Mouse (Mus musculus): ENCODE measurements around the gene Cckbr.
A peak's percentile ranks its signal among the peaks of the same experiment; 100 is the strongest.

Gene Cckbr

DNA sequence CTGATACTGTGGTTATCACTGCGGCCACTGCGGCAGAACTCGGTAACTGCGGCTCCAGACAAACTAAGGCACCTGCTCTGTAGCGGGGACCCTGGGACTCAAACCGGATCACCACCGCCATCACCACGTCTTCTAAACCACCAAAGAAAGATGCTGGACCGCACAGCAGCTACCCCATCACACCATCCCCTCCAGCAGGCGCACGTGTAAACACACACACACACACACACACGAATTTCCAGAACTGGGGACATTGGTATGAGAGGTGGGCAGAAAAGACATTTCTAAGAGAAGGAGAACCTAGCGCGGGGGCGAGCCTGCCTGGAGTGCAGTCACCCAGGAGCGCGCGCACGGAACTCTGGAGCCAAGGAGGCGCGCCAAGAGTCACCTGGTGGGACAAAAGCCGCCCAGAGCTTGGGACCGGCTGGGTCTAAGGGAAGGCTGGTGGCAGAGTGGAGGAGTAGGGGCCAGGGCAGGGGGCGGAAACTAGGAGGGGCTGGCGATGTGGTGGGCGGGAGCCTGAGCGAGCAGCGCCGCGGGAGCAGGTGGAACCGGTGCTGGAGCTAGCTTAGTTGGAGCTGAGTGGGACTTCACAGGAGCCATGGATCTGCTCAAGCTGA lies at the start of gene Cckbr:
Gene Cckbr, plus strand, starts transcription at position 308 of the 620 bp plus-strand sequence.
- DNase-seq (ENCODE audit: low read depth, low spot score), result peak; percentile 8

DNA sequence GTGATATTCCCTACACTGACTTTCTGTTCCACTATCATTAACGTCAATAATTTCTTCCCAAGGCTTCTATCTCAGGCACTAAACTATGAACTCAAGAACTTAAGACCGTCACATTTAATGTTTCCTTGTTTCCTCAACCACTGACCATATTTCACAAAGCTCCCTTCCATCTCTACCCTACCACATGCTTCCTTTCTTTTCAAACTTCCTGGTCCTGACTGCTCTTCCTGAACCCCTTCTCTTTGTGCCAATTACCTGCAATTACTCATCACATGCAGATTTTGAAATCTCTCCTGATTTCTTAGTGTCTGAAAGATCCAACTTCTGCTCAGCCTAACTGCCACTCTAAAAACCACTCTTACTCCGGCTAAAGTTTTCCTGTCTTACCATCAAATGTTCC lies 45.2 kb upstream of the Cckbr start:
- DNase-seq (ENCODE audit: low read depth, low spot score), result no peak

DNA sequence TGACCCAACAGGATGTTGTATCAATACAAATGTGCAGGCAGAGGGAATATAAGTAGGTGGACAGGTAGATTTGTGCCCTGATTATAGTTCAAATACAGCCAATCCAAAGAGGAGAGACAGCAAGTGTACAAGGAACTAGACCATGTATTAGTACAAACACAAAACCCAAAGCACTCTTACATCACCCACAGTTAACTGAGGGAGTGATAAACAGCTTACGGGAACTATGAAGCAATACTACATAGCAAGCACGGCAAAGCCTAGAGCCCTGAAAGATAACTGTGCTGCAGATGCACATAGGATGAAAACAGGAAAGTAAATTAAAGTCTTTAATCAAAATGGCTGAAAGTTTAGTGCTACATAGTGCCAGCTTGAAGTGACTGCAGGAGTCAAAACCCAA lies 37.8 kb upstream of the Cckbr start:
- no peak for DNase-seq (ENCODE audit: low read depth, low spot score)

DNA sequence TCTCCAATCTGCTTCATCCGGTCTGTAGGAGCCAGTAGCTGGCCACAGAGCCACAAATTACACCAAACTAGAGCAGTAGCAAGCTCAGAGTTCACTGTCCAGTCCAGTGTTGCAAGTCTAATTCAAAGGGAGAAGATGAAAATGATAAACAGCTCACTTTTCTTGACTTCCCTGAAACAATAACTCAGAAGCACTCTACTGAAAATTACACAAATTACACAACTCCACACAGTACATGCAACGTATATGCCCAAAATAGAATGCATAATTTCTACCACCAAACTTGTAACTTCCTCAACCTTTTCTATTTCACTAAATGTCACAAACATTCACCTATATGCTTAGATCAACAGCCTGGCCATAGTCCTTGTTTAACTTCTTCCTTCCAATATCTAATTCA lies 35.3 kb upstream of the Cckbr start:
- no peak for DNase-seq (ENCODE audit: low read depth, low spot score)

DNA sequence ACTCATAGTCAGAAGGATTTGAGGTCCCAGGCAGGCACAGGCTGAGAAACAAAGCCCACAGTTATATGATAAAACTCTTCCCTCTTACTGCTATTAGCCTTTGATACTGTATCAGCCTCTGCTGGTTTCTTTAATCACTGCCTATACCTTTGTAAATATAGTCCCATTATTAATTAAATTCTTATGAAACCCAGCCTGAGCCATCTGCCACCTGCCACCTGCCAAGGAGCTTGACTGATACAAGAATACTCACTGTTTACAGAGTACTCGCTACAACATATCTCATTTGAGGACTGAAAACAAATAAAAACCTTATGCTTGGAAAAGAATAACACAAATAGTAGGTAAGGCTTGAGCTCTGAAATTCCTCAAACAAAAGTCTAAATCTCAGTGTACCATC lies 30.9 kb upstream of the Cckbr start:
- no peak for DNase-seq (ENCODE audit: low read depth, low spot score)

DNA sequence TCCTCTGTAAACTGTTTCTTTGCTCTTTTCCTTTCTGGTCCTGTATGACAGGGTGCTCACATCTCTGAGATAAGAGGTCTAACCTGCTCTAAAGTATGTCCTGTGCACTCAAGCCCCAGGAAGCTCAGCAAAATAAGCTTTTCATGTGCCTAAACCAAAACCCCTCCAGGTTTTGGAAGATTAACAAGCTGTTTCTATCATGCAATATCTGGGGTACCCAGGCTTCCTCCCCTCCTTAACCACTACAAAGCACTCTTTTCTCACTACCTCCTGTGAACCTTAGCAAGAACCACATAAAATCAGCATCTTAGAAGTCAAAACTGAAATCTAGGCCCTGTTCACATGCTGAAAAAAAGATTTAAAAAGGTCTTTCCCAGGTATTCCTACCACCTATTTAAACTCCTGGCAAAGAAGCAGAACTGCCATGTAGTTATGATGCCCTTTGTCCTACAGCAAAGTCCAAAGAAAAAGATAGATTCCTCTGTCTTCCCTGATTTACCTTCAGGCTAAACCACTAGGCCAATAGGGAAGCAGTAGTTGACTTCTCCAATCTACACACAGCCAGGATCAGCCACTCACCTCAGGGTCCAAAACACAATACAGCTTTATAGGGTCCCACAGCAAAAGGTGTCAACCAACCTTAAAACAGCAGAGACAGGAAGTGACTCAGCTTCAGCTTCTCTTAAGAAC lies 30.3 kb upstream of the Cckbr start:
- no peak for DNase-seq (ENCODE audit: low read depth, low spot score)

DNA sequence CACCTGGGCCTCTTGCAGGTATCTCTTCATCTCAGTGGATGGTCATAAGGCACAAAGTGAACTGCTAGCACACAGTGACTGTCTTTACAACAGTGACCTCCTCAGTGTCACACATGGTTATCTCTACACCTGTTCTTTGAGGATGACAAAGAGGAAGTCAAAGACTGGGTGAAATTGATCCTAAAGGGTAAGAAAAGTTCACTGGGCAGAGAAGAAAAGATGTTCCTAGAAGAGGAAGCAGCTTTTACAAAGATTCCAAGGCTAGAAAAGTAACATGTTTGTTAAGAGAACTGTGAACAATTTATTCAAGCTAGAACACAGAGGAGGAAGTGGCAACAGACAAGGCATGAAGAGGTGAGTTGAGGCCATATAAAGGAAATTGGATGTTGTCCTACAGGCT lies 29.4 kb upstream of the Cckbr start:
- no peak for DNase-seq (ENCODE audit: low read depth, low spot score)

DNA sequence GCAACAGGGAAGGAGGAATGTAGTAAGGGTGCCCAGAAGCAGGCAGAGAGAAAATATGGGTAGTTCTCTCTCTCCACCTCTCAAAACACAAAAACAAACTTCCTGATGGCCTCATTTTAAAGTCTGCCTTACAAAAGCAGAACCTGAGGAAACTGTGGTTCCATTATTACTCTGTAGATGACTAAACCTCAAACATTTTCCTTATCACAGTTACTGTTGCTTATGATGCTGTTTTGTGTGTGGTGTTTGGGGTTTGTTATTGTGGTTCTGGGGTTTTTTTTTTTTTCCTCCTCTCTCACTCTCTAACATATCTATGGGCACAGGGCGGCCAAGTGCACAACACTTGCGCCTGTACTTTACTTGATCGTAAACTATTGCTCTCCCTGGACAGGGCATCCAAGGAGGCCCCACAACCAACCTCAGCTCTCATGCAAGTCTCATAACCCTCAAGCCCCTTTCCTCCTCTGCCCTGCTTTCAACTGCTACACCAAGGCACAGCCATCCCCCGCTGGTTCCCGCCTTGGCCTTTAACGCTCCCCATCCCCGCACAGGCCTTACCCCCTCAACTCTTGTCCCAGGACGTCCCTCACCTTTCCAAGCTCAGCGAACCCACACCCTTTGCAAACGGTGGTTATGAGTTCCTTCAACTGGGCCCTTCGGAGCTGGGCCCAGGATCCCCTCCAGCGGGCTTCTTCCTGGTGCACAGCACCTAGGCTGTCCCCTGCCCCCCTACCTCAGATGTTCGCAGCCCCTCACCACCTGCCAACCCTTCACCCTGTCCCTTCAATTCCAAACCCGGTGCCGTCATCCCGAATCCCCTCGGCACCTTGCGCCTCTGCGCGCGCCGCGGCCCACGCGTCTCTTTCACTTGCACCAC lies 26.2 kb upstream of the Cckbr start:
- peak; percentile 13 for DNase-seq (ENCODE audit: low read depth, low spot score)

DNA sequence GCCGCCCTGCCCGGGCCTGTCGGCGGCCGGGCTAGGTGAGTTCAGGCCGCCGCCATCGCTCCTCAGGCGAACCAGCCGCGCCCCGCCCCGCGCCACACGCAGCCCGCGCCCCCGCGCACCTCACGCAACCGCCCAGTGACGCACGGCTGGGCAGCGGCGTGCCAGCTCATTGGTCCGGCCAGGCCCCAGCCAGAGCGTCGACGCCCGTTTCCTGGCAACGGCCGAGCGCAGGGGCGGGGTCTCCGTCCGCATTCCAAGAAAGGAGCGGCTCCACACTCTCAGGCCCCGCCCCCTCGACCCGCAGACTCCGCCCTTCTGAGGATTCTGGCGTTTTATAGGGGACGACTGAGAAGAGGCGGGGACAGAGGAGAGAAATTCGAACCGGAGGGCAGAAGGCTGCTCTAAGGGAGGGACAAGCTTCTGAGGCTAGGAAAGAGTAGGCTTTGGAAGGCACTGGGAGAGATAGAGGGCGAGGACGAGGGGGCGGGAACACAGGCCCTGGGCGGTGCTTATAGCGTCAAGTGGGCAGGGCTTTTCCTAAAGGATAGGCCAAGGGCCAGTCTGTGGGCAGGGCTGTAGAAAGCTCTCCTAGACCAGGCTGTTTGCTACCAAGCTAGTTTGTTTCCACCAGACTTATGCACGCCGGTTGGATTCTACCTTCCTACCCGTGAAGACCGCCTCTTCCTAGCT lies 25.5 kb upstream of the Cckbr start, which contains the start of gene Fam160a2:
Gene Fam160a2, minus strand, starts transcription at position 120 of the 690 bp plus-strand sequence.
- peak; percentile 99 for DNase-seq (ENCODE audit: low read depth, low spot score)

DNA sequence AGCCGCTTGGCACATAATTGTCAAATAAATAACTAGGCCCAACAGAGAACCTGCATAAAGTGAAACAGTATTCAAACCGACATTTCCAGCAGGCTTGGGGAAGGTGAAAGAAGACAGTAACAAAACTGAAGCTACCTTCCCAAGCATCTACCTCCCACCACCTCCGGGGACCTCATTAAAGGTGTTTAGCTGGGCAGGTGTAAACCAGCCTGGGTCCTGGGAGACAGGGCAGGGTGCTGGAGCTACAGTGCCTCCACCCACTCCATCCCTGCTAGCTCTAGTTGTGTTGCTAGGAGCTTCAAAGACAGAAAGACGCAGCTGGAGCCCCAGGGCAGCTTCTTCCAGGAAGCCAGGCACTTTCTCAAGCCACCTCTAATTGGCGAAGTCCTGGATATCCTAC lies 21.3 kb upstream of the Cckbr start, which contains the start of gene Cnga4:
Gene Cnga4, plus strand, starts transcription at position 301 of the 400 bp plus-strand sequence.
- DNase-seq (ENCODE audit: low read depth, low spot score), result no peak

DNA sequence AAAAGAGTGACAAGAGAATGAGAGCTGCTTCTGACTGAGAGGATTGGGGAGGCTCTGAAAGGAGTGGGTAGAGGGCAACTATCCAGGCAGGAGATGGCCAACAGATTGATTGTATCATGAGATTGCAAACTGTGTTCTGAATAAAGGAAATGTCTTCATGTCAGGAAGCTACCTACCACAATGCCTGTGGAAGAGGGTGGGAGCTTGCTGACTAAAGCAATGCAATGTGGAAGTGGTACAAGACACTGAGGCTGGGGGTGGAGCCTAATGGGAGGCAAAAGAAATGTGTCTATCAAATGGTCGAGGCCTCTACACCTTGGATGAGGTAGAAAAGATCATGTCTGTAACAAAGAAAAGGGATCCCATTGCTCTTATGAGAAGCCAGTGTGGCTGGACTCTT lies 19.2 kb upstream of the Cckbr start:
- DNase-seq (ENCODE audit: low read depth, low spot score), result no peak

DNA sequence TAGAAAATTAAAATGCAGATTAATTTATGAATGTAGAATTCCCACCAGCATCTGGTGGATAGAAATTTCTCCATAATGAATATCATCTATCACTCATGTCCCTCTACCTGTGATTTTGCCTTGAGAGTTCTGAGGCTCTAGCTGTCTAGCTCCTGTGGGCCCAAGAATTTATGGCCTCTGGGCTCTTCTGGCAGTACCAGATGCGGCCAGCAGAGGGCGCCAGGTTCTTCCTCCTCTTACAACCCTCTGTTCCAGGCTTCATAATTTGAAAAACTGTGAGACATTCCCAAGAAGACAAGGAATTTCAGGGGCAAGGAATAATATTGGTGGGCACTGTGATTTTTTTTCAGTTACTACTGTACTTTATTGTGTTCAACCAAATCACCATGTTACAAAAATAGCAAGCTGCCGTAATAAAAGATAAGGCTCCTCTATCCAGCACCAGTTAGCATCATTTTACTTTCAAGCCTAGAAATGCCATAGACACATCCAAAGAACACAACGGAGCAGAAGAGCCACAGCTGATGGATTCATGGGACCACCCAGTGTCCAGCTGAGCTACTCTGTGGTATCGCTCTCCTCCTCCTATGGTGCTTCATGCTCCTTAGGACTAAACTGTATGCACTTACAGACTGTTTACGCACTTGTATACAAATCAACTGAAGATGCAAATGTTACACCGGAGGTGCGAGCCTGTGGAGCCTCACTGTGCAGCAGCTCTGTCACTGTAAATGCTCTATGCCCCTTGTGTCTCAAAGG lies 13.5 kb upstream of the Cckbr start:
- DNase-seq (ENCODE audit: low read depth, low spot score), result peak; percentile 63

DNA sequence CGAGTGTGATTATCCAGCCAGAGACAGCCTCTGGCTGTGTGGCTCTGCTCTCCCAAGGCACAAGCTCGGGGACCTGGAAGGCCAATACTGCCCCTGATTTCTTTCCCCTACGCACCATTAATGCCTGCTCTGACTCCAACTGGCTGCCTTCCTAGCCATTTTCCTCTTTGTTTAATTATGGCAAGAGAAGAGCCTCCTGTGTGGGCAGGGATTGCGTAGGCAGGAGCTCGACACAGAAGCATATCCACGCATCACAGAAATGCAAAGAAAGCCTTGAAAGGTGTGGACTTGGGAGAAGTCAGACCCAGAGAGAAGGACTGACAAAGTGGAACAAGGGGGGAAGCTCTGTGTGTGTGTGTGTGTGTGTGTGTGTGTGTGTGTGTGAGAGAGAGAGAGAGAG lies 11.1 kb upstream of the Cckbr start:
- DNase-seq (ENCODE audit: low read depth, low spot score), result no peak

DNA sequence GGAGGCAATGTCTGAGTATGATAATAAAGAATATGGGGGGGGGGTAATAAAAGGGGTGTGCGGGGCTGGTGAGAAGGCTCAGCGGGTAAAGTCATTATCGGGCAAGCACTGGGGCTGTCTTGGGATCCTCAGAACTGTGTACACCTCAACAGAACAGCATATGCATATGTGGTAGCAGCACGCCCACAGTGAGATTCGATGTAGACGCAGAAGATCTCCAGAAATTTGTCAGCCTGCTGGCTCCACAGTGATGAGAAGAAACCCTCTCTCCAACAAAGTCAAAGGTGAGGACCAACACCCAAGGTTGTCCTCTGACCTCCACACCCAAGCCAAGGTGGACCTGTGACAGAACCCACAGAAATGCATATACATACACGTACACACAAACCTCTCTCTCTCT lies 9.0 kb upstream of the Cckbr start:
- no peak for DNase-seq (ENCODE audit: low read depth, low spot score)

DNA sequence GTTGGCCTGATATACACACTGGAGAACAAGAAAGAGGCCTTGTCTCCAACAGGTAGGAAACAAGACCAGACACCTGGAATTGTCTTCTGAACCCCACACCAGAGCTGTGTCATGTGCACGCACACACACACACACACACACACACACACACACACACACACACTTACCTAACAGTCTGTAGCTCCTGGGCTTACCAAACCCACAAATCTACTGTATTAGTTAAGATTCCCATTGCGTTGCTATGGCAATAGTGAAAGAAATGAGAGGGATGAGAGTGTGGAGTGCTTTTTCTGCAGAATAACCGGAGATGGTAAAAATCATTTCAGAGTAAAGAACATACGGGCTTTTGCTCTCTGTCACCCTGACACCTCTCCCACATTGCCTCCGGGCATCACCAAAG lies 7.4 kb upstream of the Cckbr start:
- DNase-seq (ENCODE audit: low read depth, low spot score), result no peak

DNA sequence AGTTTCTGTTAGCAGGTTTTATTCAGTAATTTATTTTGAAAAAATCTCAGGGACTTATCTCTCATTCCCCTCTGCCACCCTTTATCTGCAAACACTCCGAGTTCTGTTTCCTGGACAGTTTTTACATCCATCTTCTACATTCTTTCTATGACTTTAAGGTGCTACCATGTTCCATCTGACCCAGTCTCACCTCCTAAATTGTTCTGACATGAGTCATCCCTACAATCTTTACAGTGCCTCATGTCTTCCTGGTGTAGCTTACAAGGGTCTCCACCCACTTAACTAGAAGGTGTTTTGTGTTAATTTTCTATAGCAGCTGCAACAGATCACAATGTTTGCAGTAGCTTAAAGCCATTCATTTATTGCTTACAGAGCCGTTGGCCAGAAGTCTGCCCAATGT lies 4.6 kb upstream of the Cckbr start:
- no peak for DNase-seq (ENCODE audit: low read depth, low spot score)

DNA sequence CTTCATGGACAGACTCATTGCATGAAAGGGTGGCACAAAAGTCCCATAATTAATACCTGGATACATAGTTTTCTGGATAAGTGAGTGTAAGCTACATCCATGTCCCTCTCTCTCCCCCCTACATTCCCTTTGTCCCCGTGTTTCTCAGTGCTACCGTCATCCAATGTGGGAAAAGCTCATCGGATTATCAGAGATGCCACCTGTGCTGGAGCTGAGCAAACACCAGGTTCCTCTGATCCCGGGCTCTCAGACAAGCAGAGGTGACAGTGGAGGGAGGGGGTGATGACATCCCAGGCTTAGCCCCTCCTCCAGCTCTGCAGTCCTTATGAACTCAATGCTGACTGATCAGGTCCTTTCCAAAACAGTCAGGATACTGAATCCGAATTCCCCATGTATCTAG lies 1.2 kb upstream of the Cckbr start:
- DNase-seq (ENCODE audit: low read depth, low spot score), result no peak

DNA sequence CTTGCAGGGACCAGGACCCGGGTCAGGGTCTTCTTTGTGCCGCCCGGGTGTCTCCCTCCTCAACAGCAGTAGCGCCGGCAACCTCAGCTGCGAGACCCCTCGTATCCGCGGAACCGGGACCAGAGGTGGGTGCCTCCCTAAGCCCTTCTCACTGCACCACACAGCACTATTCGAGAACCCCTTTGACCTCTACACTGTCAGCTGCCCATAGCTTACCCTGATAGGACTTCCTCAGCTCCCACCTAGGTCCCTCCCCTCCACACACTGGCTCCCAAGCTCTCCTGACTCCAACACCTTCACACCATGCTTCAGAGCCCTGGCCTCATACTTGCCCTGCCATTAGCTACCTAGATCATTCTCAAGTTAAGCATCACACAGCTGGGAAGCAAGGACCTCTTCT lies 520 bp downstream of the Cckbr start:
- DNase-seq (ENCODE audit: low read depth, low spot score), result no peak

DNA sequence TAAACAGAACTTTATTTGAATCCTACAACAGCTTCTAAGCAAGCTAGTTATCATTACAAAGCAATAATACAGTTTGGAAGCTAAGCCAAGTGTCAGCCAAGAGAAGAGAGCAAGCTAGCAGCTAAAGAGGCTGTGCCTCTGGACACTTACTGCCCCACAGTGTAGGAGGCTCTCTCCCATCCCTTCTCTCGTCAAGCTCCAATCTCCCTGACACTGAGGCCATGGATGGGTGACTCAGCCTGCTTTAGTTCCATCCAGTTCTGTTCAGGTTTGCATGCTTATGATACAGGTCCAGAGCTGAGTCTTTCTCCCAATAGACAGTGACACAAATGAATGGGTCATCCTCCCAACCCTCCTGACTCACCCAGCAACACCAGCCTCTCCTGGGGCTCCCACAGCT lies 6.5 kb downstream of the Cckbr start:
- no peak for DNase-seq (ENCODE audit: low read depth, low spot score)

DNA sequence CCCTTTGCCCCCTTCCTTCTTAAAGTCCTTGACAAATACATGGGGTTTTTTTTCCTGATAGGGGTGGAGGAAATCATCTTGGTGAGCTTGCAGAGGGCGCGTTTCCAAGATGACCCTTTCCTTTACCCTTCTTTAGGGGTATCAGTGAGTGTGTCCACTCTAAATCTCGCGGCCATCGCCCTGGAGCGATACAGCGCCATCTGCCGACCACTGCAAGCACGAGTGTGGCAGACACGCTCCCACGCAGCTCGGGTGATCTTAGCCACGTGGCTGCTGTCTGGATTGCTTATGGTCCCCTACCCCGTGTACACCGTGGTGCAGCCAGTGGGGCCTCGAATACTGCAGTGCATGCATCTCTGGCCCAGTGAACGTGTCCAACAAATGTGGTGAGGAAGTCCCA lies 8.3 kb downstream of the Cckbr start:
- DNase-seq (ENCODE audit: low read depth, low spot score), result no peak

DNA sequence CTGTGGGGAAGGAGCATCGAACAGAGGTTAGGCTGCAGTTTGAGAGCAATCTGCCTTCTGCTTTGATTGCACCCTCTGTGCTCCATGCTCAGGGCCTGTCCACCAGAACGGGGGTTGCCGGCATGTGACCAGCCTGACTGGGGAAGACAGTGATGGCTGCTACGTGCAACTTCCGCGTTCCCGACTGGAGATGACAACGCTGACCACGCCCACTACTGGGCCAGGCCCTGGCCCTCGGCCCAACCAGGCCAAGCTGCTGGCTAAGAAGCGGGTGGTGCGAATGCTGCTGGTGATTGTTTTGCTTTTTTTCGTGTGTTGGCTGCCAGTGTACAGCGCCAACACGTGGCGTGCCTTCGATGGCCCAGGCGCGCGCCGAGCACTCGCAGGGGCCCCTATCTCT lies 9.3 kb downstream of the Cckbr start:
- DNase-seq (ENCODE audit: low read depth, low spot score), result no peak
